Mouse (Mus musculus) MEL (cell line): Measurements from ENCODE around the gene Ralgds. TPM values are rescaled to one million over a fixed set of nuclear protein-coding genes. Genes with fewer than 3 reads are reported as not detected.

Experiments
- DNase-seq: peaks from one replicate; pipeline ENCODE4 v3.0.0; 2011; ENCODE audit warnings: low read depth, low spot score
- H3K27ac ChIP-seq: 2 replicates; pipeline ENCODE4 v1.5.1; 2012; ENCODE audit warnings: low read depth, mild to moderate bottlenecking, control low read depth, low read length, moderate library complexity; ENCODE audit not compliant: control insufficient read depth
- H3K27me3 ChIP-seq, 2 experiments: fragments of 150-350 bp in 1 of 2; sonication (generic) in 1 of 2; 2 replicates each; pipeline ENCODE4 v1.6.1; 2012; ENCODE audit warnings: low read length in 2 of 2, mild to moderate bottlenecking in 2 of 2, improper control_type of control experiment in 1 of 2, moderate library complexity in 1 of 2; ENCODE audit not compliant: insufficient read depth in 2 of 2, control insufficient read depth in 1 of 2
- H3K36me3 ChIP-seq, 2 experiments: 2 replicates each; pipeline ENCODE4 v1.6.1; 2012 to 2014; ENCODE audit warnings: low read length in 2 of 2, improper control_type of control experiment in 1 of 2, inconsistent platforms in 1 of 2, mild to moderate bottlenecking in 1 of 2; ENCODE audit not compliant: insufficient read depth in 2 of 2, control insufficient read depth in 1 of 2
- H3K4me1 ChIP-seq, 2 experiments: fragments of 150-350 bp in 1 of 2; sonication (generic) in 1 of 2; 2 replicates each; pipeline ENCODE4 v1.6.1; 2012; ENCODE audit warnings: low read length in 2 of 2, improper control_type of control experiment in 1 of 2, mild to moderate bottlenecking in 1 of 2; ENCODE audit not compliant: insufficient read depth in 2 of 2, control insufficient read depth in 1 of 2
- H3K4me3 ChIP-seq, 2 experiments: fragments of 150-350 bp in 1 of 2; sonication (generic) in 1 of 2; 2 replicates each; pipeline ENCODE4 v1.5.1; 2012; ENCODE audit warnings: low read depth in 2 of 2, low read length in 2 of 2, mild to moderate bottlenecking in 2 of 2, moderate library complexity in 2 of 2, control low read depth in 1 of 2, improper control_type of control experiment in 1 of 2; ENCODE audit not compliant: control insufficient read depth in 1 of 2, insufficient read depth in 1 of 2
- H3K79me2 ChIP-seq: 2 replicates; pipeline ENCODE4 v1.6.1; 2012; ENCODE audit warnings: mild to moderate bottlenecking, low read length, moderate library complexity; ENCODE audit not compliant: control insufficient read depth, poor library complexity, insufficient read depth
- H3K9ac ChIP-seq: 2 replicates; pipeline ENCODE4 v1.6.1; 2012; ENCODE audit warnings: low read depth, mild to moderate bottlenecking, control low read depth, low read length, moderate library complexity; ENCODE audit not compliant: control insufficient read depth, poor library complexity, severe bottlenecking
- H3K9me3 ChIP-seq: fragments of 150-350 bp; sonication (generic); replicated peaks from 2 replicates; pipeline ENCODE4 v1.6.1; 2012; ENCODE audit warnings: mild to moderate bottlenecking, low read length, improper control_type of control experiment, moderate library complexity; ENCODE audit not compliant: insufficient read depth
- CHD2 ChIP-seq: IDR thresholded peaks from 2 replicates; pipeline ENCODE4 v1.6.1; 2011; ENCODE audit warnings: low read length, improper control_type of control experiment
- ELF1 ChIP-seq: IDR thresholded peaks from 2 replicates; pipeline ENCODE4 v1.6.1; 2014; ENCODE audit warnings: low read depth, mild to moderate bottlenecking, inconsistent platforms, low read length, improper control_type of control experiment, moderate library complexity
- GATA1 ChIP-seq: IDR thresholded peaks from 2 replicates; pipeline ENCODE4 v1.6.1; 2011; ENCODE audit warnings: low read depth, low read length, improper control_type of control experiment
- HCFC1 ChIP-seq: IDR thresholded peaks from 2 replicates; pipeline ENCODE4 v1.6.1; 2012; ENCODE audit warnings: low read depth, mild to moderate bottlenecking, inconsistent platforms, low read length, improper control_type of control experiment, moderate library complexity
- JUND ChIP-seq: IDR thresholded peaks from 2 replicates; pipeline ENCODE4 v1.6.1; 2011; ENCODE audit warnings: low read depth, mild to moderate bottlenecking, improper control_type of control experiment, low read length
- KAT2A ChIP-seq: conservative IDR thresholded peaks from 2 replicates; pipeline ENCODE4 v1.6.1; 2012; ENCODE audit warnings: low read depth, low read length, improper control_type of control experiment, inconsistent platforms
- MEF2A ChIP-seq: IDR thresholded peaks from 2 replicates; pipeline ENCODE4 v1.6.1; 2014; ENCODE audit warnings: low read depth, mild to moderate bottlenecking, inconsistent platforms, low read length, improper control_type of control experiment; ENCODE audit not compliant: poor library complexity, insufficient replicate concordance, severe bottlenecking; ENCODE audit errors: extremely low read depth
- MYC ChIP-seq: IDR thresholded peaks from 2 replicates; pipeline ENCODE4 v1.6.1; 2011; ENCODE audit warnings: low read depth, mild to moderate bottlenecking, low read length, improper control_type of control experiment, moderate library complexity
- NRF1 ChIP-seq: IDR thresholded peaks from 2 replicates; pipeline ENCODE4 v1.6.1; 2014; ENCODE audit warnings: low read depth, mild to moderate bottlenecking, inconsistent platforms, low read length, improper control_type of control experiment, moderate library complexity; ENCODE audit not compliant: poor library complexity, insufficient read depth, severe bottlenecking
- POLR2AphosphoS2 ChIP-seq: IDR thresholded peaks from 2 replicates; pipeline ENCODE4 v1.6.1; 2011; ENCODE audit warnings: low read length, improper control_type of control experiment
- RAD21 ChIP-seq: IDR thresholded peaks from 2 replicates; pipeline ENCODE4 v1.6.1; 2011; ENCODE audit warnings: mild to moderate bottlenecking, low read depth, low read length, improper control_type of control experiment
- RCOR1 ChIP-seq: IDR thresholded peaks from 2 replicates; pipeline ENCODE4 v1.6.1; 2012; ENCODE audit warnings: low read depth, mild to moderate bottlenecking, inconsistent platforms, low read length, improper control_type of control experiment
- TAL1 ChIP-seq: IDR thresholded peaks from 2 replicates; pipeline ENCODE4 v1.6.1; 2012; ENCODE audit warnings: mild to moderate bottlenecking, inconsistent platforms, low read length, moderate library complexity, mixed read lengths
- TBP ChIP-seq: IDR thresholded peaks from 2 replicates; pipeline ENCODE4 v1.8.0; 2011; ENCODE audit warnings: low read depth, low read length, improper control_type of control experiment
- USF2 ChIP-seq, 2 experiments: IDR thresholded peaks; 2 replicates each; pipeline ENCODE4 v1.6.1; 2011 to 2012; ENCODE audit warnings: improper control_type of control experiment in 2 of 2, low read length in 2 of 2, borderline replicate concordance in 1 of 2, inconsistent platforms in 1 of 2, low read depth in 1 of 2, mild to moderate bottlenecking in 1 of 2; ENCODE audit not compliant: insufficient read depth in 1 of 2
- ZC3H11A ChIP-seq: IDR thresholded peaks from 2 replicates; pipeline ENCODE4 v1.6.1; 2012; ENCODE audit warnings: low read depth, mild to moderate bottlenecking, inconsistent platforms, low read length, improper control_type of control experiment
- ZKSCAN1 ChIP-seq: IDR thresholded peaks from 2 replicates; pipeline ENCODE4 v1.6.1; 2012; ENCODE audit warnings: low read depth, mild to moderate bottlenecking, inconsistent platforms, low read length, improper control_type of control experiment, moderate library complexity
- ZMIZ1 ChIP-seq: IDR thresholded peaks from 2 replicates; pipeline ENCODE4 v1.6.1; 2012; ENCODE audit warnings: low read depth, mild to moderate bottlenecking, inconsistent platforms, low read length, improper control_type of control experiment, moderate library complexity
- polyA plus RNA-seq, 2 experiments: library from polyadenylated mRNA; stranded (reverse) in 1 of 2; unstranded in 1 of 2; fragments of >175 nt in 1 of 2; fragments of >200 nt in 1 of 2; gene quantifications; 2 replicates each; pipeline versions ENCODE4 v1.2.1 to v1.2.4; 2012; ENCODE audit warnings: low replicate concordance in 2 of 2, low read depth in 1 of 2; ENCODE audit not compliant: insufficient read length in 2 of 2, insufficient read depth in 1 of 2, missing spikeins in 1 of 2
- total RNA-seq: library from RNA; depleted of rRNA; stranded (reverse); fragments of 300-350 nt; gene quantifications from 2 replicates; pipeline ENCODE4 v1.2.3, GENCODE M21; 2012

Ralgds gene
- total and polyA plus RNA-seq, 3 experiments = 4.7 to 11.0 TPM; not detected in 1

DNA sequence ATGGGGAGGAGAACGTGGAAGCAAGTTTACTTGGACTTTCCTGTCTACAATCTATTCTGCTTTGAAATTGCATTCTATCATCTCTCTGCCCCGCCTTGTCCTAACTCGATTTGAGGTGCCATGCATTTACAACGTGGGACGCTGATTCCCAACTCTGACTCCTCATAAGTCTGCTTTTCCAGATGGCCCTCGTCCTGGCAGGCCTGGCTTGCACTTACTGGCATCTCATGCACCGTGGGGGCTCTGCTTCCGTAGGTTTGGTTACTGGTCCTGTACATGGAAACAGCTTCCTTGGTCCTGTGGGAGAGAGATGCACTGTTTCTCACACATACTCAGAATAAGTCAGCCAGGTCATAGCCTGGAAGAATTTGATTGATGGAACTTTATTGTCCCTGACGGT lies 48.0 kb upstream of the Ralgds start:
- no peak overlapping the region for H3K27ac ChIP-seq
- no peaks in the 10 kb centered on the region for H3K9me3 ChIP-seq
- H3K4me3 ChIP-seq = no peak overlapping the region
- DNase-seq = no peak
- peaks cover 12% of the 10 kb centered on the region for H3K79me2 ChIP-seq
- TF ChIP-seq CHD2 (no peak), KAT2A (no peak), POLR2AphosphoS2 (no peak), NRF1 (no peak), TBP (no peak), ELF1 (no peak), MYC (no peak), RAD21 (no peak), TAL1 (no peak), HCFC1 (no peak), GATA1 (no peak), RCOR1 (no peak), USF2 (IDR thresholded peaks at IDR 0.05; ENCODE audit: borderline replicate concordance in 1 of 2, insufficient read depth in 1 of 2, low read depth in 1 of 2, low read length in 2 of 2) (no peak), JUND (no peak), ZMIZ1 (no peak), ZC3H11A (no peak), MEF2A (no peak)
- TF ChIP-seq, all 39 proteins: peak for 0
- Histone ChIP-seq H3K27me3 (peaks cover 0 to 2% of the 10 kb centered on the region in 2 experiments; a peak in 2 of 4 replicates), H3K4me1 (peaks cover 3 to 12% of the 10 kb centered on the region in 2 experiments; a peak in 2 of 4 replicates), H3K9ac (no peak overlapping the region), H3K36me3 (peaks cover 2% of the 10 kb centered on the region in 2 experiments; a peak in 2 of 4 replicates)

DNA sequence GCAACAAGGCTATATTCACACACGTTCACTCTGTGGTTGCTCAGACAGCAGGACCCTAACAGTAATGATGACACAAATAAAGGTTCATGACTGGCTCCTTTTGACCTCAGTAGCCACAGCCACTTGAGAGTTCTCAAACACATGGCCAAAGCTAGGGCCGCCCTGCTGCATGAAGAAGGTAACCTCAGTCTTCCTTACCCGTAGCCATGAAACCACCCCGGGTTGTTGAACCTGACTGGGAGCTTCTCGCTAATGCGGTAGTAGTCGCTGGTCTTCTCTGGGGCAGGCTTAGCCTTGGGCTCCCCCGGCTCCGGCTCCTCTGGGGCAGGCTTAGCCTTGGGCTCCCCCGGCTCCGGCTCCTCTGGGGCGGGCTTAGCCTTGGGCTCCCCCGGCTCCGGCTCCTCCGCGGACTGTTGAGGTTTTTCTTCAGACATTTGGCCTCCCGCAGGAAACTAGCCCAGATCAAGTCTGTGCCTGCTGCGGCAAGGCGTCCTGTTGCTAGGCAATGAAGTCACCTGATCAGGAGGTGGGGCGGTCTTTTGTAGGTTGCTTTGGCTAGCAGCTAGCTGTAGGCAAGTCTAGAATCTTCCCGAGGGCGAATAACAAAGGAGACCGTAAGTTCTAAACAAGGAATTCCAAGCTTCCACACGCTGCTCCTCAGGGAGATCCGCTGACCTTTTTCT lies 46.9 kb upstream of the Ralgds start, which contains the start of gene 1700007K13Rik:
TSS of gene 1700007K13Rik (minus strand) at position 497 of the 683 bp plus-strand sequence.
- no peak for DNase-seq

More for the DNA sequence above, 46.9 kb upstream of the Ralgds start, which contains the start of gene 1700007K13Rik:
- H3K4me3 ChIP-seq = no peak within 1 kb of the TSS
- peaks cover 3 to 12% of the 10 kb centered on the region in 2 experiments; a peak in 2 of 4 replicates for H3K4me1 ChIP-seq
- no peaks in the 10 kb centered on the region for H3K27me3 ChIP-seq
- peaks cover 12% of the 10 kb centered on the region for H3K79me2 ChIP-seq
- H3K9me3 ChIP-seq = no peaks in the 10 kb centered on the region
- H3K36me3 ChIP-seq = peaks cover 2% of the 10 kb centered on the region in 2 experiments; a peak in 3 of 4 replicates
- no peak within 1 kb of the TSS for H3K27ac ChIP-seq
- H3K9ac ChIP-seq = no peak within 1 kb of the TSS
- TF ChIP-seq CHD2 (no peak), ZKSCAN1 (no peak)
